Mouse (Mus musculus) C2C12 (cell line): ENCODE measurements around the gene Ifitm1.

ENCODE experiments used
- CEBPB ChIP-seq: IDR thresholded peaks from one replicate; pipeline ENCODE4 v1.6.1; 2011; ENCODE audit warnings: low read depth, mild to moderate bottlenecking, control low read depth, moderate library complexity
- CTCF ChIP-seq: IDR thresholded peaks from one replicate; pipeline ENCODE4 v1.5.1; 2011; ENCODE audit not compliant: control insufficient read depth, insufficient read depth, insufficient read length
- FOSL1 ChIP-seq: IDR thresholded peaks from one replicate; pipeline ENCODE4 v1.8.0; 2011; ENCODE audit warnings: mild to moderate bottlenecking, low read length; ENCODE audit not compliant: poor library complexity, insufficient read depth, severe bottlenecking
- MAX ChIP-seq: IDR thresholded peaks from one replicate; pipeline ENCODE4 v1.6.1; 2011; ENCODE audit warnings: mild to moderate bottlenecking, control low read depth
- USF1 ChIP-seq: IDR thresholded peaks from one replicate; pipeline ENCODE4 v1.6.1; 2011; ENCODE audit warnings: low read depth, mild to moderate bottlenecking, control low read depth, moderate library complexity

DNA sequence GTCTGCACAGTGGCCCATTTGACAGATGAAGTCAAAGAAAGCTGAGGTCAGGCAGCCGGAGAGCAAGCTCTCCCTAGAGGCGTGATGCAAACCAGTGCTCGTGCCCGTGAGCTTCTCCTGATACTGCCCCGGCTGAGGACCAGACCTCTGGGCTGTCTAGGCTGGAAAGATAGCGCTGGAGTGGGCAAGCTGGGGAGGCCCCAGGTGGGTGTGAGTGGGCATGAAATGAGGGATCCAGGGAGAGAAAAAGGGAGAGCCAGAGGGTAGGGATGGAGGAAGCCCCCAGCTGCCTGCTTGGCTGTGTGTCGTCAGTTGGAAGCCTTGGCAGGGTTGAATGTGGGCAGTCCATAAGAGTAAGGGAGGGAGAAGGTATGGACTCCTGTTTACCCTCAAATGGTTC, 22.8 kb upstream of the Ifitm1 start:
- TF ChIP-seq USF1: no peak
- TF ChIP-seq MAX: no peak
- TF ChIP-seq CTCF: no peak
- TF ChIP-seq FOSL1: no peak
- TF ChIP-seq CEBPB: no peak
